In genomic region chr15:40561661-40562060, GRCm38 (mm10) we compare ENCODE assay signal across 25 mouse cellular contexts.
"Had no signal": no experiment of that assay in that cellular context is flagged by ENCODE, and none has a peak within 500 bp of the region (broad histone marks: within the 10 kb centered on the region; RNA-seq: fewer than 3 reads in every experiment).

No protein-coding gene starts in this region.

- H3K4me3 ChIP-seq: kidney, embryonic 15.5 days; limb, embryonic 10.5 days; limb, embryonic 13.5 days; liver, embryonic 12.5 days; liver, embryonic 15.5 days; lung, embryonic 15.5 days; megakaryocyte, embryonic 14.5 days; midbrain, embryonic 10.5 days; midbrain, embryonic 13.5 days; myocyte; neural tube, embryonic 13.5 days; stomach, embryonic 15.5 days had no signal

- H3K9ac ChIP-seq: kidney, embryonic 15.5 days; limb, embryonic 13.5 days; liver, embryonic 12.5 days; liver, embryonic 15.5 days; lung, embryonic 15.5 days; midbrain, embryonic 13.5 days; neural tube, embryonic 13.5 days; stomach, embryonic 15.5 days had no signal

- H3K4me1 ChIP-seq: liver, embryonic 12.5 days; liver, embryonic 15.5 days; lung, embryonic 15.5 days; megakaryocyte, embryonic 14.5 days; midbrain, embryonic 10.5 days; stomach, embryonic 15.5 days had no signal

- H3K27ac ChIP-seq: kidney, embryonic 15.5 days; limb, embryonic 10.5 days; limb, embryonic 13.5 days; liver, embryonic 12.5 days; liver, embryonic 15.5 days; lung, embryonic 15.5 days; midbrain, embryonic 10.5 days; midbrain, embryonic 13.5 days; neural tube, embryonic 13.5 days; stomach, embryonic 15.5 days had no signal

- H3K9me3 ChIP-seq: kidney, embryonic 15.5 days; limb, embryonic 10.5 days; limb, embryonic 13.5 days; liver, embryonic 12.5 days; liver, embryonic 15.5 days; lung, embryonic 15.5 days; megakaryocyte, embryonic 14.5 days; midbrain, embryonic 10.5 days; midbrain, embryonic 13.5 days; neural tube, embryonic 13.5 days; stomach, embryonic 15.5 days had no signal

- H3K36me3 ChIP-seq: kidney, embryonic 15.5 days; limb, embryonic 10.5 days; limb, embryonic 13.5 days; liver, embryonic 12.5 days; liver, embryonic 15.5 days; lung, embryonic 15.5 days; midbrain, embryonic 10.5 days; midbrain, embryonic 13.5 days; neural tube, embryonic 13.5 days; stomach, embryonic 15.5 days had no signal

- H3K4me2 ChIP-seq: kidney, embryonic 15.5 days; limb, embryonic 13.5 days; liver, embryonic 12.5 days; liver, embryonic 15.5 days; lung, embryonic 15.5 days; midbrain, embryonic 13.5 days; neural tube, embryonic 13.5 days; stomach, embryonic 15.5 days had no signal

- ATAC-seq: liver, embryonic 12.5 days; midbrain, embryonic 13.5 days; midbrain, embryonic 16.5 days had no signal

- H3K27me3 ChIP-seq: kidney, embryonic 15.5 days; limb, embryonic 13.5 days; liver, embryonic 12.5 days; liver, embryonic 15.5 days; lung, embryonic 15.5 days; megakaryocyte, embryonic 14.5 days; midbrain, embryonic 13.5 days; neural tube, embryonic 13.5 days; stomach, embryonic 15.5 days had no signal

- DNase-seq: kidney, adult 11 months; kidney, adult 8-10 months; kidney, postnatal 10 days; kidney, postnatal 36 days; liver; lung, adult 18-20 months; lung, postnatal 10 days; lung, postnatal 36 days; retina, postnatal 1 day; right cerebral cortex, postnatal 25 days; spleen, adult 18-20 months; thymus, postnatal 25 days had no signal
